Mouse (Mus musculus): ENCODE results near the gene 1700020A23Rik.
"Not testable (repeated sequence)": the region's sequence is repeated elsewhere in the genome, so short reads cannot be mapped to it uniquely, and the experiment has no call there.

1700020A23Rik gene

DNA sequence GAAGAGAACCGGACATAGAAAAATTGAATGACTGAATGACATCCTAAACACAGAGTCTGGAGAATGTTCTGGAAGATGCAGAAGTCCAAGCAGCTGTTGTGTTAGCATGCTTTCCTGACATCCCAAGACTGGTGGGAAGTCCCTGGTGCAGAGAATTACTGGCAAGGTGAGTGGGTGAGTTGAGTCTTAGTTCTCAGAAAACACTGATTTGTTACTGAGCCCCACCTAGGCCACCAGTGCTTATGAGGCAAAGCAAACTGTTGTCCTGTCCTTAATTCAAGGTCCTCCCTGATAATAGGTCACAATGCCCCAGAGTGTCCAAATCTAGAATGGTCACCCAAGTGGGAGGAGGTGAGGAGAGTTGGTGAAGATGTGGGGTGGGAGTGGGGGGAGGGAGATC is at the start of gene 1700020A23Rik, which contains the start of gene Gm28372:
TSS of gene 1700020A23Rik (plus strand) at position 321 of the 400 bp plus-strand sequence.
TSS of gene Gm28372 (plus strand) at position 301 of the 400 bp plus-strand sequence.
- no peak for DNase-seq (ENCODE audit: low read depth, low spot score)

DNA sequence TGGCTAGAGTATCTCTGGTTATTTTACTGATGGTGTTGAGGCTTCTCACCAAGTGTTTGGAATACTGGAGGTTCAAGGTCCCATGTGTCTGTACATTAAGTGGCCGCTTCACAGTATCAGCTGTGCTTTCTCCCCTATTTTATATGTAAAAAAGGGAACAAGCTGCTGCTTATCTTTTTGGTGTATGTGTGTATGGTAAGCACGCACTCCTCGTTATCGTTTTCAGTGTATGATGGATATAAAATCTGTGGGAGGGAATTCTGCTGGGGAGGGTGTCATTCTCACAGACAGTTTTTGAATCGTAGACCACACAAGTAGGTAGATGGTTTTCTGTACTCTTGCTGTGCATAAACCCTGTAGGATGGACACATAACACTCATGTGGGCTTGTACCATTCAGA is 47.5 kb upstream of the 1700020A23Rik start:
- DNase-seq (ENCODE audit: low read depth, low spot score): no peak

DNA sequence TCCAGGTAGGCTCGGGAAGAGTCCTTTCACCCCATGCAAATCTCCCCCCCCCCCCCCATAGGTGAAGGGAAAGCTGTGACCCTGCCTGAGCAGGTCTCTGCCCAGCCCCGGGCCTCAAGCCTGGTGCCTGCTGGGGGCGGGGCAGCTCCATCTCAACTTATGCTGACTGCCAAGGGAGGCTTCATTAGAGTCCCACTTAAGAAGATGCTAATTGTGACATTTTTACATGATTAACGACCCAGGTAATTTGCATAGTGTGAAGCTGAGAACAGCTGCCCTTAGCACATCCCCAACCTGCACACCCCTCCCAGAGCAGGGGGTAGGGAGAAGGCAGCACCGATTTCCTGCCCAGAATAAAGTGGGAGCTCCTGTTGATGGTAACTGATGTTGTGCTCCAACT is 46.2 kb upstream of the 1700020A23Rik start:
- no peak for DNase-seq (ENCODE audit: low read depth, low spot score)

DNA sequence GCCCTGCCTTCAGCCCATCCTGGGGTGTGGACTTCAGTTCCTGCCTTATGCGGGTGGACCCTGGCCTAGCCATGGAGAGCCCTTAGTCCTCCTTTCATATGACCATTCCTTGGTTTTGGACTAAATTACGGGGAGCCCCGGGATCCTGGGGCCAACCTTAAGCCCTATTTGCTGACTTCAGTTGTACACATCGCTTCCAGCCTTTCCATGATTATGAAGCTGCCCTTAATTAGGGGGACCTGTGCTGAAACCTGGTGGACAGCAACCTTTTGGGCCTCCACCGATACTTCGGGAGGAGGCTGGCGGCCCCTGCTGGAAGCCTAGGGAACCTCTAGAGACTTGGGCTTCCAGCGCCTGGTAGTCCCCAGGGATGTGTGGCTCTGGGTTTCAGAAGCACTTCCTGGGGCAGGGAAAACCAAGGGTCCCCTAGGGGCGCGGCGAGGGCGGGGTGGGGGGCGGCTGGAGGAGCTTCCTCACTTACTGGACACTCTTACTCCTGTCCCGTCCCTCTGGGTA is 42.5 kb upstream of the 1700020A23Rik start:
- DNase-seq (ENCODE audit: low read depth, low spot score): no peak

DNA sequence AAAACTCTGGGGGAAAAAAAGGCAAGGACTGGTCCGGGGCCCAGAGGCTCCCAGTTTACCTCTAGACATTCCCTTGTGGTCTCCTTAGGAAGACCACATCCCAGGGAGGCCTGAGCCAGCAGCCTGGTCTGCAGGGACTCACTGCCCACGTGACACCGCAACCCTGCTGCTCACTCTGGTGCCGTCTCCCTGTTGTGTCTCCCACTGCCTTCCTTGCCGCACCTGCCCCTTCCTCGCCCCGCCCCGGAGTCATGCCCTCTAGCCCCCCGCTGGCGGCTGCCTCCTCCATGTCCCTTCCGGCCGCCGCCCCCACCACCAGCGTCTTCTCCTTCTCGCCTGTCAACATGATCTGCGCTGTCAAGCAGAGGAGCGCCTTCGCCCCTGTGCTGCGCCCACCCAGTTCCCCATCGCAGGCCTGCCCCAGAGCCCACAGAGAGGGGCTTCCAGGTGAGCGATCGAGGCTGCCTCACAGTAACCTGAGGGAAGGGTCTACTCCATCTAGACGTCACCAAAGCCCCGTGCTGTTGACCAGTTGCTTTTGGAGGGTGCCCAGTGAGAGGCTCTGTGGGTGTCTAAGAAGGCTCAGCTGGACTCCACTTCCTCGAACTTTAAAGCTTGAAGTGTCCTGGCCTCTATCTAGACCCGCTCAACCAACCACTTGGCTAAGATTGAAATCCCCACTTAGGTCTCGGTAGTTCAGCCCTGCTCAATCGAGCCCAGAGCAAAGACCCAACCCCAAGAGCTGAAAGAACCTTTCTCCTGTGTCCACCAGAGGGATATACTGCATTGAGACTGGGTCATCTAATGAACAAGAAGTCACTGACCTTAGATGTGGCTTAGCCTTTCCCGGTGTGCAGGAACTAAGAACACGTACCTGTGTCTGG is 39.6 kb upstream of the 1700020A23Rik start:
- no peak for DNase-seq (ENCODE audit: low read depth, low spot score)

DNA sequence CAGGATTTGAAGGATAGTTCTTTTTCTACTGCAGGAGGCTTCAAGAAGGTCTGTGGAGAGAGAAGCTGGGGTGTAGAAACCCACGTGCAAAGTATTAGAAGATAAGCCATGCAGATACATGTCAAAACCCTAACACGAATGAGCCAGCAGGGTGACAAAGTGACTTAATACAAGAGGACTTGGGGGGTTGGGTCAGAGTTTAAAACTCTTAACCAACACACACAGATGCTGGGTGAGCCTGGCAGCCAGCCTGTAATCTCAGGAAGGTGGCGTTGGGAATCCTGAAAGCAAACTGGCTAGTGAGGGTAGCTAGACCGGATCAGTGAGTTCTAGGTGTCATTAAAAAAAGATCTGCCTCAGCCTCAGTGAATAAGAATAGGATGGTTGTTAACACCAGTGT is 37.7 kb upstream of the 1700020A23Rik start:
- DNase-seq (ENCODE audit: low read depth, low spot score): no peak

DNA sequence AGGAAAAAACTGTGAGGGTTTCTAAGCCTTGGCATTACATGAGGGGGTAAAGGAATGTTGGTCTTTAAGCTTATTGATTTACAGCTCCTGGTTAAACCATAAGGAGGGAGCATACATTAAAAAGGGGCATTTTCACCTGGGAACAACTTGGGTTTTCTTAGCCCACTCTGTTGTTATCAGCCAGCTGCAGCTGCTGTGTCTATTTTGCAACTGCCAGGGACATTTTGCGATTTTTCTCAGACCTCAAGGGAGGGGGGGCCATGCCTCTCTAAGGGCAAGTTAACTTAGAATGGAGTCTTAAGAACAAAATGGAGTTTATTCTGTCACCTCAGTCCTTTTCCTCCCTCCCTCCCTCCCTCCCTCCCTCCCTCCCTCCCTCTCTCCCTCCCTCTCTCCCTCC is 32.0 kb upstream of the 1700020A23Rik start:
- not testable (repeated sequence) for DNase-seq (ENCODE audit: low read depth, low spot score)

DNA sequence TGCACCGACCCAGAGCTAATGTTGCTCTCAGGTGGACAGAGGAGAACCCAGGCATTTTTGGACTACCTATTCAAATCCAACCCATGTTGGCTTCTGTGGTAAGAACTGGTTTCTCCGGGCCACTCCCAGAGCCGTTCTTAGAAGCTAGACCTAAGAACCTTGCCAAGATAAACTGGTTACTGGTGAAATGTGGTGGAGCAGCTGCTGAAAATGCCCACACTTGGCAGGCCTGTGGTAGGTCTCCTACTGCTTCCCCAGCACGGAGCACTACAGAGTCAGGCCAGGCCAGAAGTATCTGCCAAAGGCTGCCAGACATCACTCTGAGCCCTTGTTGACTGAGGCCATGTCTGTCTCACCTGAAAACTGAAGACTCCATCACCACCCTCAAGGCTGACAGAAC is 30.1 kb upstream of the 1700020A23Rik start:
- DNase-seq (ENCODE audit: low read depth, low spot score): no peak

DNA sequence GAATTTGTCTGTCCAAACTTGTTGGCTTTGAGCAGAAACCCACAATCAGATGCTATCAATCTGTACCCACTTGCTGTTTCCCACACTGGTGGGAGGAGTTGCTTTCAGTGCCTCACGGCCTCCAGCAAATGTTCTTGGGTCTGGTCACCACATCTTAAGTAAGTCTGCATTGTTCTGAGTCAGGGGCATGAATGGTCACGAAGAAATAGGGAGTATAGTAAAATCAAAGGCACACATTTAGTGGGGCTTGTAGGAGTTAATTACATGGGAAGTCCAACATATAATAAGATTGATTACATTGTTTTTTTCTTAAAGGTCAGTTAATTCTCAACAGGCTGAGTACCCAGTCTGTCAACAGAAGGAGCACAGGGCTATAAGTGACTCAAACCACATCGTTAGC is 21.9 kb upstream of the 1700020A23Rik start:
- no peak for DNase-seq (ENCODE audit: low read depth, low spot score)

DNA sequence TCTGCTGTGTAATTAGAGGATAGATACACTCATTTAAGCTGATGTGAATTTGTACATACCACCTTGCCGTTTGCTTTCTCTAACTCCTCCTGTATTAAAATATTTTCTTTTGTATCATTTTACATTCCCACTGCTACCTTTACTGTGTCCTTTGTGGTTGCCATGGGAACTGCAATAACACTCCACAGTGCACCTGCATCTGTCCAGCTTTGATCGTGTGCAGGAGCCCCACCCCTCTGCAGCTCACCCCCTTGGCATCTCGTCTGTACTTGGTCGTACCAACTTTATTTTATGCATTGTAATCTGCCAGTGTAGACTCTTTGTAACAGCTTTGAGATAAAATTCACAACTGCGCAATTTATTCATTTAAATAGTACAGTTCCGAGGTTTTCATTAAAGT is 21.2 kb upstream of the 1700020A23Rik start:
- DNase-seq (ENCODE audit: low read depth, low spot score): no peak

DNA sequence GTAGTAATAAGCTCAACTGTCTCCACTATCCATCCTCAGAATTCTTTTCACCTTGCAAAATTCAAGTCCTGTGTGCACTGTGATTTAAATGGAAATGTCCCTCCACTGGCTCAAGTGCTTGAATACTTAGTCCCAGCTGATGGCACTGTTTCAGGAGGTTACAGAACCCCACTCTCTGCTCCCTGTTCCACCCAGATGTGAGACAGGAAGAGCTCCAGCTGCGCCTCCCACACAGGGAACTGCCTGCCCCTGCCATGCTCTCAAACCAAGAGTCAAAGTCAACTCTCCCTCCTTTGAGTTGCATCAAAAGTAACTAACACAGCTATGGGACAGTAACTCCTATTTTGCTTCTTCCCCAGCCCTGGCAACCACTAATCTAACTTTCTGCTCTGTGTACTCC is 18.8 kb upstream of the 1700020A23Rik start:
- no peak for DNase-seq (ENCODE audit: low read depth, low spot score)

DNA sequence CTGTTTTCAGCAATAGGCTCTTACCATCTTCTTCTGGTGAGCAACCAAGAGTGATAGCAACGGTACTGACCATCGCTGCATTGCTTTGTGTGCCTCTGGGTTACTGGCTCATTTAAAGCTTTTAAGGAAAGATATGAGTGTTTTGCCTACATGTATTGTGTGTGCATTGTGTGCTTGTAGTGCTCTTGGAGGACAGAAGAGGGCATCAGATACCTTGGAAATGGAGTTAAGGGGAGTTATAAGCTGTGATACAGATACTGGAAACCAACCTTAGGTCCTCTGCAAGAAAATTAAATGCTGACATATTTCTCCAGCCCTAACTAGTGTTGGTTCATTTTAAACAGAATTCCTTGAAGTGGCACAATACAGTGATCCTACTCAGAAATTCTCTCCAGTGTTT is 16.3 kb upstream of the 1700020A23Rik start:
- no peak for DNase-seq (ENCODE audit: low read depth, low spot score)

DNA sequence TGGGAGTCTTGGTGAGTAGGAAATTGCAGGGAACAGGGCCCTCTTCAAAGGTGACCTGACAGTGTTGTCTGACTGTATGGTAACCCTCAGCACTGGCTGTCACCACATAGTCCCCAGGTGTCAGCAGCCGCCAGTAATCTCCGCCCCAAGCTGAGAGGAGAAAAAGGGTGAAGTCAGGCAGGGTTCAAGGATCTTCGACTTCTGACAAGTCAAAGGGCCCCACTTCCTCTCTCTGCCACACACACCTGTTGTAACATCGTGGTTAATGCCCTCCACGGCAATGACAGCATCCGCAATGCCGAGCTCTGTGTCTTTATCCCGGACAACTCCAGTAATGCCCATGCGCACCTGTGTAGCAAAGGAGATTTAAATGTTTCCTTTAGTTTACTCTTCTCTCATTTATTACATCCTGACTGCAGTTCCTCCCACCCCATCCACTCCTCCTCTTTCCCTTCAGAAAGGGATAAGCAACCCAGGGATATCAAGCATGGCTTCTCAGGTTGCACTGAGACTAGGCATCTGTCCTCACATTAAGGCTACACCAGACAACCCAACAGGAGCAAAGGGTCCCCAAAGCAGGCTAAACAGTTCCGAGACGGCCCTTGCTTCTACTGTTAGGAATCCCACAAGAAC is 13.9 kb upstream of the 1700020A23Rik start:
- no peak for DNase-seq (ENCODE audit: low read depth, low spot score)

DNA sequence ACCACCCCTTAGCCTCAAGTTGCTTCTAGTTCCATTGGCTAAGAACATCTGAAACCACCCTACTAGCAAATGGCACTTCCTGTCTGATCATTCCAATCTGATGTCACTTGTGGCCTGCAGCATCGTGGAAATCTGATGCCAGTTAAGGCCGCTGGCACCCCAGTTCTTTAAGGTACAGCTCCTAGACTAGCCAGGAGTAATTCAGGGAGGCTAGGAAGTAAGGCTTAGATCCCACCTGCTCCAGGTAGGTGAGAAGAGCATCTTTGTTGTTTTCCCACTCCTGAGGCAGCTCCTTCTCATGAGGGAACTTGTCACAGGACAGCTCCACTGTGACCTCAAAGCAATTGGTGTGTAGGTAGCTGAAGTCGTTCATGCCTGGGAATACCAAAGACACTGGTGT is 12.2 kb upstream of the 1700020A23Rik start:
- DNase-seq (ENCODE audit: low read depth, low spot score): no peak

DNA sequence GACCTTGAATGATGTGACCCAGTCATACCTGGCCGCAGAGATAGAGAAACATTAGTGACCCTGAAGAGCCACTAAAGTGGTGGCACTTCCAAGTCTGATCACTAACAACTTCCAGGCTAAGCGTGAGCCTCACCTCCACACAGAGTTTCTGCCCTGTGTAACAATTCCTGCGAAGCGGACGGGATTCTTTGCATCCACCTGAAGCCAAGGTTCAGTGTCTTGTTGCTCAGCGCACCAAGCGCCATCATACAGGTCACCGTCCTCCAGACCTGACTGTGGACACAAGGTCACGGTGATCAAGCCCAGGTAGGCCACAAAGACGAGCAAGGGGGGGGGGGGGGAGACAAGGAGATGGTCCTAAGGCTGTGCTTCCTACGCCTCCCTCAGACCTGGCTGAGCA is 9.4 kb upstream of the 1700020A23Rik start:
- no peak for DNase-seq (ENCODE audit: low read depth, low spot score)

DNA sequence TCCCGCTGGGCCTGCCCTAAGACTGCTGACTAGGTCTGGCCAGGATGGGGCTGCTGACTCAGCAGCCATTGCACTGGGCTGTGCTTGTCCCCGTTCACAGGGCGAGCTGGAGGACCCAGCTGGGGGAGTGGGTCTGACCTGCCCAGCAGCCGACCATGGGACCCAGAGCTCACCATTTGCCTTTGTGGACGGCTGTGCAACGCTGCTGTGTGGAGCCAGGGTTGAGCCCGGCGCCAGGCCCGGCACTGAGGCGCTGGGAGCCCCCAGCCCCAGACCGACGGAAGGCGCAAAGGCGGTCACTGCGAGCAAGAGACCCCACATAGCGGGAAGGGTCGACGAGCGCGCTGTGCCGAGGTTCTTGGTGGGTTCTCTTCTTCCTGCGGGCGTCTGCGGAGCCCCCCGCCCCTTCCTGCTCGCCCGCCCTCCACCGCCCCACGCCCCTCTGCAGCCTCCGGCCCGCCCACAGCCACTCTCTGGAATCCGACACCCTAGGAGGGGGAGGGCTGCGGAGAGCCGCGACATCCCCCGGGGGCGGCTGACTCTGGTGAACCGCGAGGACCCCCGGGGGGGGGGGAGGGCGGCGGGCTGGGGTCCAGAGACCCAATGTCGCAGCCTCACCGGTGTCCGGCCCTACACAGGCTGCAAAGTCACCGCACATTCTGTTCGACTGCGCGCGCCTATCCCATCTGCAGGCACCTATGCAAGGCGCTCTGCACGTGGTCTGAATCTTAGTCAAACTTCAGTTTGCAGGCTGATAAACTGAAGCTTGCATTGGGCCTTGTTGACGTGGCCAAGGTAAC is 7.7 kb upstream of the 1700020A23Rik start, which contains the start of gene Cpxm1:
TSS of gene Cpxm1 (minus strand) at position 389 of the 800 bp plus-strand sequence.
- DNase-seq (ENCODE audit: low read depth, low spot score): peak; percentile 11

DNA sequence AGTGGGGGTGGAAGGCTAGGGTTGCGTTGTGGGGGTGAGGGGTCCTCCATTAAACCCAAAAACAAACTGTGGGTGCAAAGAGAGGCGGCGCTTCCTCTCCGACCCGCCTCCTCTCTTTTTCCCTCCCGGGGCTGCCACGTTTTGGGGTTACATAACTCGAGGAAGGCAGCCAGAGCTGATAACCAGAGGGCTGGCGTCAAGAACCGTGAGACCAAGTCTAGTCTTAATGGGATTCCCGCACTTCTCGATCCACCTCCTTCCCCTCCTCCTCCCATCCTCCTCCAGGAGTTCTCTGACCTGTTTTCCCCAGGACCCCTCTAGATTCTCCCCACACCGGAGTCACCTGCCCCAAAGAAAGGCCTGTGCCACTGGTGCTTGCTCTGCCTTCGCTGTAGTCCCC is 7.0 kb upstream of the 1700020A23Rik start:
- no peak for DNase-seq (ENCODE audit: low read depth, low spot score)

DNA sequence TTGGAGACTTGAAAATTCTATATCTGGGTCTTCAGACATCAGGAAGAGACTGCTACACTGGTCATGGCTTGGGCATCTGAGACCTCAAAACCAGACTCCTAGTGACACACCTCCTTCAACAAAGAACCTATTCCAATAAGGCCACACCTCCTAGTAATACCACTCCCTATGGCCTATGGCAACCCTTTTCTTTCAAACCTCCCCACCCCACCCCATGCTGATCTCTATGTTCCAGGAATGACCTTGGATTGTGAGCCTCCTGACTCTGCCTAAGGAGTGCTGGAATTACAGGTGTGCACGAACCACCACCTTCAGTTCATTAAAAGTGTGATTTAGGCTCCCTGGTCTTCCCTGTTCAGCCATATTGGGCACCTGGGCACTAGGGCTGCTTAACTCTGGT is 5.0 kb upstream of the 1700020A23Rik start:
- no peak for DNase-seq (ENCODE audit: low read depth, low spot score)

DNA sequence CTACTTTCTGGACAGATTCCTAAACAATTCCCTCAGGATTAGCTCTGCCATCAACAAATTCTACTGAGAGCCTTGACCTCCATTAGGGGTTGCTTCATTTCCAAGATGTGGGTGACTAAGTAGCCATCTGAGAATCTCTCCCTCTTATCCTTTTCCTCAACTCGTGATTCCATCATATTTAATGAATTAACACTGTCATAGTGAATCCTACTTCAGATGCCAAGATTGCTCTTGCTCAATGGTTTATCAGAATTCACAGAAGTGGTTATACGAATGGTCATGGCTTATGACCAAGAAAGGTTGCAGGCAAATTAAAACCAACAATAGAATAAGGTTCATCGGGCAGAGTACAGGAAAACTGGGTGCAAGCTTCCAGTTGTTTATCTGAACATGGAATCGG is 3.2 kb upstream of the 1700020A23Rik start:
- no peak for DNase-seq (ENCODE audit: low read depth, low spot score)

DNA sequence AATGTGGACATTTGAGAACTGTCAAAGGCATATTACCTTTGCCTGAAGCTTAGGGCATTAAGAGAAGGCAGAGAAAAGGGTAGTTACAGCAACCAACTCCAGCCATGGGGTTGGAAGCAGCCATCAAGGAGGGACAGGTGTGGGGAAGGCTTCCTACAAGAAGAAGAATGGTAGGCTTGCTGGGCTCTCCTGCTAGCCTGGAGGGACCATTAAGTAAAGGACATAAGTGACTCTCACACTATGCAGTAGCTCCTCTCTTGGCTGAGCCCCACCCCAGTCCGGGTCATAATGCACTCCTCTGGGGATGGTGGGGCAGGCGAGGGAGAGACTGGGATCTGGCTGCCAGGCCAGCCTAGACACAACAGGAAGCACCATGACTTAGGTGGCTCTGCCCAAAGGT is 1.1 kb downstream of the 1700020A23Rik start, which contains the start of gene Tmem239:
TSS of gene Tmem239 (plus strand) at position 301 of the 400 bp plus-strand sequence.
- DNase-seq (ENCODE audit: low read depth, low spot score): no peak

DNA sequence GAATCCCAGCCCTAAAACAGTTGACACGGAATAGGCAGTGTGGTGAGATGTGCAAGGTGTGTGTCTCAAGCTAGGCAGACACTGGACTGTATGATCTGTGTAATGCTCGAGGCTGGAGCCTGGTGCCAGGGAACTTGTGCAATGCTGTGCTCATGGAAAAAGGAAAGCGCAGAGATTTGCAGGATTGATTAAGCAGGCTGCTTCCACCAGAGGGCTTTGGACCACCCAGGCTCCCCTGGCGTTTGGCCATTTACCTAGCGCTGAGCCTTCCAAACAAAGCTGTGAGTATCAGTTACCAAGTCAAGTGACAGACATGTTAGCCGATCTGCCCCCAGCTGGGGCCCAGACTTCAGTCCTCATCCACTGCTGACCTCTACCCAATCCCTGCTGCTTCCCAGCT is 3.1 kb downstream of the 1700020A23Rik start:
- no peak for DNase-seq (ENCODE audit: low read depth, low spot score)

Measured in skeletal muscle tissue, adult 2 months (tissue).